Mouse (Mus musculus): Measurements from ENCODE around the gene Gp1bb.

GRCm38 (mm10) chr16:18636804-18637203, 14.6 kb upstream of the Gp1bb start:
- no peak for TF ChIP-seq USF1 (IDR thresholded peaks at IDR 0.05; ENCODE audit: low read depth)
- no peak for TF ChIP-seq CTCF (IDR thresholded peaks at IDR 0.05; ENCODE audit: control insufficient read depth, insufficient read depth, insufficient read length)
- no peak for TF ChIP-seq CEBPB (IDR thresholded peaks at IDR 0.05; ENCODE audit: low read depth)
- TF ChIP-seq MAX (IDR thresholded peaks at IDR 0.05), result no peak
- no peak for TF ChIP-seq MYOD1 (IDR thresholded peaks at IDR 0.05; ENCODE audit: control insufficient read depth, insufficient read length, low read depth)
- TF ChIP-seq MYOG (IDR thresholded peaks at IDR 0.05; ENCODE audit: control insufficient read depth, extremely low read depth, insufficient read length), result no peak
- no peak for TF ChIP-seq FOSL1 (IDR thresholded peaks at IDR 0.05; ENCODE audit: insufficient read depth, low read length, poor library complexity, severe bottlenecking)

Data from C2C12 (cell line).